Mouse (Mus musculus) heart, adult 8-10 months (tissue): ENCODE results near the gene Ubr4. TPM values are rescaled to one million over a fixed set of nuclear protein-coding genes. Genes with fewer than 3 reads are reported as not detected.

Experiments used
- DNase-seq: peaks from one replicate; pipeline ENCODE4 v3.0.0; 2022; ENCODE audit warnings: low spot score
- total RNA-seq, 4 experiments: library from RNA; stranded (reverse); gene quantifications; 2 replicates each; pipeline ENCODE4 v1.2.4; 2022

Ubr4 gene
- total RNA-seq, 4 experiments from 2014 or later = 103 to 136 (median 112) TPM

DNA sequence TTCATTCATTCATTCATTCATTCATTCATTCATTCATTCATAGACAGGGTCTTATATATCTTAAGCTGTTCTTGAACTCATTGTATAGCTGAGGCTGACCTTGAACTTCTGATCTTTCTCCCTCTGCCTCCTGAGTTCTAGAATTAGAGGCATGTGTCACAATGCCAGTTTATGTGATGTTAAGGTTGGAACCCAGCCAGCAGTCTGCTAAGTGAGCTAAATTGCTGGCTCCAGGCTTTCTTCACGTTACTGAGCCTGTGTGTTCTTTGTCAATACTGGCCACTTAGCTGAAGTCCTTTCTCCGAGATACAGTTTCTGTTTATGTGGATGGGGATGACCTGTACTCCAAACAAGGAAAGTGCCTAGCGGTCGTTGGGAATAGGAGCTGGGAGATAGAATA, 78.5 kb downstream of the Ubr4 start:
- no peak for DNase-seq

DNA sequence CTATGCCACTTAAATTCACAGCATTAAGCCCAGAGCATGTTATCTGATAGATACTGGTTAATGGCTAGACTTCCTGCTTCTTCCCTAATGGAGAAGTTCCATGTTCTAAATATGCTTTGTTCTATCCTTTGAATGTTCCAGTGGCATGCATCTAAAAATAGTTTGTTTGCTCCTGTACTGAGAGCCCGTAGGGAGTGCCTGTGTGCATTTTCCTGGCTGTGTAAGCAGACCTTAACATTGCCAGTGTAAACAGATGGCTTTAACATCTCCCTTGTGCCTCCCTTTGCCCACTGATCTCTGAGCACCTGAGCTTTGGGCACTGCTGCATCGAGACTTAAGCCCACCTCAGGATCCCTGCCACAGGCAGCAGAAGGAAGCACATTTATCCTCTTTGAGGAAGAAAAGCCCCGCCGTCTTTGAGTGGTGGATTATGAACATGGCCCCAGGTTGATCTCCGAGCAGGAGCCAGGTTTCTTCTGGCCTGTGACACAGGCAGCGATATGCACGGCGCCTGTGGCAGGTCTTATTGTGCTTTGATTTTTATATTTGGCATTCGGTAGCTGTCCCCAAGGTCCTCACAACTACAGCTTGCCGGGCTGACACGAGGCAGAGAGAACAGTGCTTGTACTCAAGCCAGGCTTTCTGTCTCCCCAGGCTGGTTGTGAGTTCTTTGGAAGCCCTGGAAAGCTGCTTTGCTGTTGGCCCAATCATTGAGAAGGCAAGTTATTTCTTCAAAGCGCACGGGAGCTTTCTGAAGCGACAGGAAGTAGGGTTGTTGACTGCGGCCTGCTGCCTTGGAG, 80.8 kb downstream of the Ubr4 start:
- DNase-seq = peak; percentile 31

DNA sequence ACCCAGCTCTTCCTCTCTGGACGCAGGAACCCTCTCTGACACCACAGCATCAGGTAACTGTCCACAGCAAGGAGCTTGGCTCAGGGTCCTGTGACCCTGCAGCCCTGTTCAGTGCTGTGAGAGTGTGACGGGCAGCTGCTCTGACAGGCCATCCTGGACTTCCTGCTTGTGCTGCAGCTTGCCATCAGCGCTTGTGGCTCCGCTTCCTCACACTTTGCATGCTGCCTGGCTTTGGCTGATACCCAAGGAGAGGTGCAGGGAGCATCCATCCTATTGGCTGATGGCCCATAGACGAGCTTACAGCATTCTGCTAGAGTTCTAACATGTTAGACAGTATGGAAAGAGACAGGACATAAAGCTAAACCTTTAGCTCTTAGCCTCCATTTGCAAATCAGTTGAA, 88.8 kb downstream of the Ubr4 start:
- no peak for DNase-seq

DNA sequence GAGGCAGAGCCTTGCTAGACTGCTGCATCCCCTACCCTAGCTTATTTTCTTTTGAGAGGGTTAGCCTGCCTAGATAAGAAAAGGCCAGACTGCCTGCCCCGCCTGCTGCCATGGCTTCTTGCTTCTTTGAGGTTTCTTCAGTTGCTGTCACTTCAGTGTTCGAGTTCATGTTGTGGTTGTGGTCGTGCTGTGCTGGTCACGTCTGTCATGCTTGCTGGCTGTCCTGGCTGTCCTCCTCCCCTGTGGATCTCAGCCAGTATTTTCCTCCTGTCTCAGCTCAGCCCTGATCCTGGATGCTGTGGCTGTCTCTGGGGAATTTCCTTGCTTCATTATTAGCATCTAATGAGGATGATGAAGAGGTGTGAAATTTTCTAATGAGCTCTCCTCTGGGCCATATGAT, 89.4 kb downstream of the Ubr4 start:
- no peak for DNase-seq

DNA sequence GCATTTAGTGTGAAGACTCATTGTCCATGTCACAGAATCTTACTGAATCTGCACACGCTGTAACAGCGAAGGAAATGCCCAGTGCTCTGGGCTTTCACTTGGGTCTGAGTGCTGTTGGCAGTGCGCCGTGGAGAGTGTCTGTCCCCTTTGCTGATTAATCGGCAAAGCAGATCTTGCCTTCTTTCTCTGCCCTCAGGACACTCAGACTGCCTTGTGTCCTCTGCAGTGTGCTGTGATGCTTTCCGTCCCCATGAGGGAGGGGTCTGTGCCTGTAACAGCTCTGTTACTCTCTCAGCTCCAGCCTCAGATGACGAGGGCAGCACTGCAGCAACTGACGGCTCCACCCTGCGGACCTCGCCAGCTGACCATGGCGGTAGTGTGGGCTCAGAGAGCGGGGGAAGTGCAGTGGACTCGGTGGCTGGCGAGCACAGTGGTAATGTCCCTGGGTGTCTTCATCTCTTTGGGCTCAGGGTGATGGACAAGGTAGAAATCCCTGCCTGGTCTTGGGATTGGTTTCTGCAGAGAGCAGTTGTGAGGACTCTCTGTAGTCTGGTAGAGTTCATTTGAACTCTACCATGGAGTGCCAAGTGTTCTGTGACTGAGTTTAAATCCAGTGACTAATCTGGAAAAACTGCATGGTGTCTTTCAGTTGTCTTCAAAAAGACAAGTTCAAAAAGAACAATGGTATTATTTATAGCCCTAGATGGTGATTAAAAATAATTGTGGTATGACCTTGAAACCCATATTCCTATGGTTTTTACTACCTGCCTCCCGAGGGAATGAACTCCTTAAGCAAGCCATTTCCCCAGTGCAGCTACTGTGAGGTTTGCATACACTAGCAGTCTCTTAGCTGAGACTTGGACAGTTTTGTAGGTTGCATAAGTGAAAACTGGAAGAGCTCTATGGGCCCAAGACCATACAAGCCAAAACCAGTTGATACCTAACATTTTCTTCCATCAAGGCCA, 90.3 kb downstream of the Ubr4 start:
- DNase-seq = no peak

DNA sequence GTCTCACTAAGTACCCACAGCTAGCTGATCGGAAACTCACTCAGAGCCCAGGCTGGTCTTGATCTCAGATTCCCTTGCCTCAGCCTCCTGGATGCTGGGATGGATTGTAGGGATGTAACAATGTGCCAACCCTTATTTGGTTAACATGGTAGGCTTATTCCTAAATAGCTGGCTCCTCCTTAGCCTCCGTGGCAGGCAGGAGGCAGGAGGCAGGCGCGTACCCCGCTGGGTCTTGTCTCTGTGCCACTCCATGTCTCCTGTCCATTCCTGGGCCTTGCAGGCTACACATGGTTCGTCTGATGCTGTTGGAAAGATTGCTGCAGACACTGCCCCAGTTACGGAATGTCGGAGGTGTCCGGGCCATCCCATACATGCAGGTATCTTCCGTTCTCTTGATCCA, 91.9 kb downstream of the Ubr4 start:
- no peak for DNase-seq

DNA sequence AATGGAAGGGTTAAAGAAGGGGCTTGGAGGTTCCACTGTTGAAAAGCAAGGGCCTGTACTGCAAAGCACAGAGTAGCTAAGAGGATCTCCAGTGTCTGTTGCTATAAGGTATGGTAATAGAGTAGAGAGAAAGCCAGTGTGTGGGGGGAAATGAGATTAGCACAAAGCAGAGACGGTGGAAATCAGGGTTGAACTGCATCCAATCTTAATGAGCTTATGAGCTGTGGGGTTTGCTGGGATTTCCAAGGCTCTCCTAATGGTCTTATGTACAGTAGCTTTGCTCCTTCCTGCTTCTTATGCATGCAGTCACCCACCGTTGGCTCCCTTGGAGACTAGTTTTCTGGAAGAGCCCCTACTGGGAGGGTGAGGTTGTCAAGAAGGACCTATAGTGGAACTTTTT, 93.8 kb downstream of the Ubr4 start:
- DNase-seq = no peak

DNA sequence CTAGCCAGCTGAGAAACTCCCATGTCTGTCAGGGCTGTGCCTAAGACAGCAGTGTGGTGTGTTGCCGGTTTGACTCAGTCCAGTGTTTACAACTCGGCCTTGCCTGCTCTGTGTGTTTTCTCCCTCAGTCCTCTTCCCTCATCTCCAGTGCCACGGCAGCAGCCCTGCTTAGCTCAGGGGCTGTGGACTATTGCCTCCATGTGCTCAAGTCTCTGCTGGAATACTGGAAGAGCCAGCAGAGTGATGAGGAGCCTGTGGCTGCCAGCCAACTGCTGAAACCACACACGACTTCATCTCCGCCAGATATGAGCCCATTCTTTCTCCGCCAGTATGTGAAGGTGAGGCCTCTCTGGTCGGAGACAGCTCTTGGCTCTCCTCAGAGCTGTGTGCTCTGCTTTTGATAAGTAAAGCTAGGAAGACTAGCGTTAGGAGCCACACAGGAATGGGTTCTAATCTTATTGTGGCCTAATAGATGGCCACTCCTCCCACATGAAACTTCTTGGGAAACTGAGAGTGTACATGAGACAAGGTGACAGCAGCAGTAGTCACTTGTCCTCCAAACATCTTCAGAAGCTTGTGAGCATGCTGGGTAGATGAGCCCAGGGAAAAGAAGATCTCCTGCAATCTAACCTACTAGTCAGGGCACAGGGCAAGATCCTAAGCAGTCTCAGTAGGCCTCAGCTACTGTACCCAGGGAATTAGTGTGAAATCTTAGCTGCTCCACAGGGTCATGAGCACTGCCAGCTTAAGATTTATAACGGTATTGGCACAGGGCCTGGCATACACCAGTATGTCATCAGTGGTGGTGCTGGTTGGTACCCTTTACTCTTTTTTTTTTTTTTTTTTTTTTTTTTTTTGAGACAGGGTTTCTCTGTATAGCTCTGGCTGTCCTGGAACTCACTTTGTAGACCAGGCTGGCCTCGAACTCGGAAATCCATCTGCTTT, 94.6 kb downstream of the Ubr4 start:
- no peak for DNase-seq

DNA sequence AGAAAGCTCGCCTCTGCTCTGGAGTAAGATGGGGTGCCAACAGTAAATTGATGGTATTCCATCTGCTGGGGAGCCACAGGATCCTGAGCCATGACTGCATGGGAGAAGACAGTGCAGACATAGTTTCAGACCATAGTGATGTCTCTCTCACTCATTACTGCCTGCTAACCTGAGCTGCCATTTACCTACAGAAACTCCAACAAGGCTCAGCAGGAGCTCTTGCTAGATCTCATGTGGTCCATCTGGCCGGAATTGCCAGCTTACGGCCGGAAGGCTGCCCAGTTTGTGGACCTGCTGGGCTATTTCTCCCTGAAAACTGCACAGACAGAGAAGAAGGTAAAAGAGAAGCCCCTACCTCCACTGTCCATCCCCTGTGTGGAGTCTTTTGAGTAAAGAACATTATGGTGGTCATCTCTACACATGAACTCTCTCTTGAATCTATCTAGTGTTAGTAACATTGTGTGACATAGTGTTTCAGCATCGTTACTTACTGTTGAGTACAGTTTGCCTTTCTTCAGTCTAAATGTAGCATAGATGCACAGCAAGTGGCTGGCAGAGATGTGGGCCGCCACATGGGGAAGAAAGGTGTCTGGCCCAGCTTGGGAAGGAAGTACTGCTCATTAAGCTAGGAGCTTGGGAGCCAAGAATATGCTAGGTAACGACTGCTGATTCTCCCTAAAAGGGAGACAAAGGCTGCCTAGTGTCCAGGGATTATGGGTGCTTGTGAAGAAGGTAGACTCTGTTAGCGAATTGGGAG, 100.7 kb downstream of the Ubr4 start:
- no peak for DNase-seq

DNA sequence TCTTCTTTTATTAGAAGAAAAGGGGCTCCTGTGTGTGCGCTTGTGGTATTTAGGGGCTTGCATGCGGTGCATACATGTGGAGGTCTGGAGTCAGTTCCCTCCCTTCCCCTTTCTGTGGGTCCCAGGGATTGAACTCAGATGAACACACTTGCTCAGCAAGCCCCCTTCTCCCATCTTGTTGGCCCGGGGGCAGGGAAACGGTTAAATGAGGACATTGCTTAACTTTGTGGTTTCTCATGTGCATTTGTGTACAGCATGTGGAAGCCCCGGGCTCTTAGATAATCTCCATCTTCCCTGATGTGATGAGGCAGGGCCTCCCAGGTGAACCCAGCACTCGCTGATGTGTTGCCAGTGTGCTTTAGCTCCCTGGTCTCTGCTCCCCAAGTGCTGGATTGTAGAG, 101.9 kb downstream of the Ubr4 start:
- DNase-seq = no peak

DNA sequence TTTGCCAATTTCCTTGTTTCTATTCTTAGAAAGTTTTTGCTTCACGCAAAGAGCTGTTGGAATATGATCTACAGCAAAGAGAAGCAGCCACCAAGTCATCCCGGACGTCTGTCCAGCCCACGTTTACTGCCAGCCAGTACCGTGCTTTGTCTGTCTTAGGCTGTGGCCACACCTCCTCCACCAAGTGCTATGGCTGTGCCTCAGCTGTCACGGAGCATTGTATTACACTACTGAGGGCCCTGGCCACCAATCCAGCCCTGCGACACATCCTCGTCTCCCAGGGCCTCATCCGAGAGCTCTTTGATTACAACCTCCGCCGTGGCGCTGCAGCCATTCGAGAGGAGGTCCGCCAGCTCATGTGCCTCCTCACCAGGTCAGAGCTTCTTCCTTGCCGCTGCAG, 107.6 kb downstream of the Ubr4 start:
- no peak for DNase-seq

DNA sequence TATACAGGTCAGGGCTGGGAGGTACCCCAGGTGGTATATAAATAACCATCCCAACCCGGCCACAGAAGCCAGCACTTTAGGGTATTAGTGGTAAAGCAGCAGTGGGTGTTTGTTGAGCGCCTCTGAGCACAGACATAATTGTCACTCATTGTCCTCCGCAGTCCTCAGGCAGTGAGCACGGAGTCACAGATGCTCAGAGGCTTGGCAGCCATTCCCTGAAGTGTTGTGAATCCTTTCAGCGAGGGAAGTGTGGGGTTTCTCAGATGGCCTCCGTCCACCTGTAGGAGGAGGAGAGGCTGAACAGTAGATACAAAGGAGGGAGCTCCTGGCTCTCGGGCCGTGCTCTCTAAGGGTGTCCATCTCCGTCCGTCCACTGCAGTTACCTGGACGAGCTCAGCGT, 111.8 kb downstream of the Ubr4 start:
- DNase-seq = no peak

DNA sequence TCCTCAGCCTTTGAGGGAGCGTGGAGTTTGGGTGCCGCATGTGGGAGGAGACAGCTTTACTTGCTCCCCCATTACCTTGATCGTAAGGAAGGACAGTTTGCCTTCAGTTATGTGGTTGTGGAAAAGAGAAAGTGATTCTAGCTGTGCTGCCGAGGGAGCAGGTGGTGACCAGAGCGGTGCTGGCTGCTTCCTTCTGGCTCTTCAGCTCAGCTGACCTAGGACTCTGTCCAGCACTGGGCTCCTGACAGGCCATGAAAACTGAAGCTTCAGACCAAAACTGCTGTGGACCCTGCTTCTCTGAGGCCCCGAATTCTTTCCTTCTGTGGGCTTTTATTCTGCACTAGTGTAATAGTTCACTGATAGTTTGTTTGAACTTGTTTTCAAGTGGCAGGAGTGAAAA, 114.1 kb downstream of the Ubr4 start:
- DNase-seq = no peak

DNA sequence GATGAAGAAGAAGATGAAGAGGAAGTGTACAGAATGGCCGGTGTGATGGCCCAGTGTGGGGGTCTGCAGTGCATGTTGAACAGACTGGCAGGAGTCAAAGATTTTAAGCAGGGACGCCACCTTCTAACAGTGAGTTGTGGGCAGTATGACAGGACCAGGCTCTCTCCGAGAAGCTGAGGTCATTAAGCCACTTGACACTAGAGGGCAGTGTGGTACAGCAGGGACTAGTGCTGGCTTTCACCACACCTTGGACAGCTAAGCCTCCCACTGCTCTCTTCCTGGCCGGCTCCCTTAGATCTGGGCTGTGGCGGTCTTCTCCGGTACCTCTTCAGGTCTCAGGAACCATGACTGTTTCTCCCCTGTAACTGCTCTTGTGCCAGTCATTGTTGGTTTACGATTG, 117.8 kb downstream of the Ubr4 start:
- DNase-seq = peak; percentile 82

DNA sequence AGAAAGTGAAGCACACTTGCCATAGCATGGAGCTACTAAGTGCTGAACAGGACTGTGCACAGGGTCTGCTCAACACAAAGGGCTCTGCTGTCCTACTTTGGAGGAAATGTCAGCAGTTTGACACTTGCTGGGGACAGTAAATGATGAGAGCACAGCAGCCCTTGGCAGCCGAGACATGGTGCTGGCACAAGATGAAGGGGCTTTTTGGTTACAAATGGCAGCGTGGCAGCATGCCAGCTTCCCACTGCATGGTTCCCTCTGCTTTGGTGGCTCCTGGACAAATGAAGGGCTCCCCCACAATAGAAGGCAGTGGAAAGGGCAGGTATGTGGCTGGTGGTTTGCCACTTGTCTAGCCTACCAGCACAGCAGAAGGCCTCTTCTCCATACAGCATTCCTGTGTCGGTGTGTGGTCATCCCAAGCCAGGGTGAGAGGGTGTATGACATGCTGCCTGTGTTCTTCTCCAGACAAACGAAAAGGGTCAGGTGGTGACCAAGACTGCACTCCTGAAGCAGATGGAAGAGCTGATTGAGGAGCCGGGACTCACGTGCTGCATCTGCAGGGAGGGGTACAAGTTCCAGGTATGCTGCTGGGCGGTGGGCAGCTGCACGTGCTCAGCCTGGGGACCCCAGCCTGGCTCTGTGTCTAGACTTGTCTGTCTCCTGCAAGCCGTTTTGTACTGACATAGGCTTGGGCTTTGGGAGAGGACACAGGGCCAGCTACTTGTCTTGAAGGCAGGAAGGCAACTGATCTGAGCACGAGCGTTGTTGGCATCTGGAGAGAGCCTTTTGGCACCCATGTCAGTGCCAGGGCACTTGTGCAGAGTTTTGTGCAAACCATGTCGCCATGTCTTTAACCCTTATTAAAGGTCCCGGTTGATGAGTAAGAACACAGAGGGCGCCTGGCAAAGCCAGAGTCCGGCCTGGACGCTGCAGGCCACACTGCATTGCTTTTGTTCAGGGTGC, 124.5 kb downstream of the Ubr4 start:
- no peak for DNase-seq

DNA sequence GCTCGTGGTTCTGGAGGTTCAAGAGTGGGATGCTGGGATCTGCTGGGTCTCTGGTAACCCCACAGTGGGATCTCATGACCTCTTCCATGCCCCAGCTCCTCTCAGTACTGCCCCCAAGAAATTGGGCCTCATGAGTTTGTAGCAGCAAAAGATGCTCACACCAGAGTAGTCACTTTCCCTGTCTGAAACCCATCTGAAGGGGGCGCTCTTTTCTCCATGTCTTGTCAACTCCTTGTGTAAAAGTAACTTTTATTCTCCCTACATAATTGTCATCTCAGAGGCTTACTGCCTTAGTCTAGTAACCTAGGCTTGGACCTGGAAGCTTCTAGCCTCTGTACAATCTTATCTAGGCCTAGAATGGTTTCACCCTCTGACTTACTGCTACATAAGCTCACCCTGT, 125.6 kb downstream of the Ubr4 start:
- DNase-seq = no peak

DNA sequence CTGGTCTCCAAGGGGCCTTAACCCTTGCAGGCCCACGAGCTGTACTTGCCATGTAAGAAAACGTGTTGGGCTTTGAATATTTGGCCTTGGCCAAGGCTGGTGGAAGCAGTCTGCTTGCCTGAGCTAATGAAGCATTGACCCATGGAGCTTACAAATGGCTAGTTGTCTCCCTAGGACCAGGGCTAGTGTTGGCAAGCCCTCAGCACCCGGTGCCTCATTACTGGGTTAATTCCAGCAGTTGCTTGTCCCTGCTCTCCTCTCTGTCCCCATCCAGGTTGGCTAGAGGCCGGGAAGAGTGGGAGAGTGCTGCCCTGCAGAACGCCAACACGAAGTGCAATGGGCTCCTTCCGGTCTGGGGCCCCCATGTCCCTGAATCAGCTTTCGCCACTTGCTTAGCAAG, 126.8 kb downstream of the Ubr4 start:
- DNase-seq = no peak

DNA sequence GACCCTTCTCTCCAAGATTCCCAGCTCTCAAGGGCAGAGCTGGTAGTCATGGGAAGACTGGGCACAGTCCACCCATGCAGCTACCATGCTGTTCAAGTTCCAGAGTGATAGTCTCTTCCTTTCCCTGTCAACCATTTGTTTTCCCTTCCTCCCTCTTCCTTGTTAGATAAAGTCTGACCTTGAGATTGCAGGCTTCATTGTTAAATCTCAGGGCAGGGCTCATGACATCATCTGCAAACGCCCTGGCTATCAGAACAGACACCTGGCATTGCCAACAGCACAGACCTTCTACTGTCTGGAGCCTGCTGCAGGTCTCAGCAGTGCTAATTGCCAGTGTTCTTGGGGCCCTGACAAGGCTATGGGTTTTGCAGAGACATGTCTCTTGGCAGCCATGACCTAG, 129.0 kb downstream of the Ubr4 start:
- no peak for DNase-seq

DNA sequence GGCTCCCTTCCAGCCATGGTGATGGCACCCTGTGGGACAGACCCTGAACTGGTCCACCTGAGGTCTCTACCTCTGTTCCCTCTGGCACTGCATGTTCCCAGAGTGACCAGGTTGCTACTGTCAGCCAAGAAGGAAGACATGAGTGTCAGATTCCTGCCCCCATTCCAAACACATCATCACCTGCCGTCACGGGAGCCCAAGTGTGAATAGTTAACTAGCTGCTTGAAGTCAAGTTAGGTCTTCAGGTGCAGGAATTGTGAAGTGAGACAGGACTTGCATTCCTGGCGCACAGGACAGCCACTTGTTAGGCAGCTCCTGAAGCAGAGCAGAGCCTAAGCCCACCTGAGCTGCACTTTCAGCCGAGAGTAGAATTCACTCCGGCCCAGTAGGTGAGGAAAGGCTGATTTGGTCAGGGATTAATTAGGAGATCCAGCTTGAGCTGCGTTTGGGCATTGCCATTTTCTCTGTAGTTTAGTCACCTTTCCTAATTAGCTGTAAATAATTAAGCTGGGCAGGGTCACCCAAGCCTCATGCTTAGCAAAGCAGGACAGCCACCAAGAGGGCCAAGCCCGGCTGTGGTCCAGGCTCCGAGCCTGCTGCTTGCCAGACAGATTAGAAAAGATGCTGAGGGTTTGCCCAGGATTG, 131.2 kb downstream of the Ubr4 start:
- DNase-seq = no peak
